8 mouse cellular contexts compared by ENCODE assay signal in genomic region chr7:92180591-92181587, GRCm38 (mm10).
DNase-seq lines count a peak whose midpoint lies in the region; ATAC-seq and TF ChIP-seq lines count a peak whose summit lies in the region.

No protein-coding gene starts in this region.

- peak overlapping the region; percentile 66 for H3K4me2 ChIP-seq in midbrain, postnatal 0 days (ENCODE audit: low read depth, low read length, poor library complexity, severe bottlenecking)

- H3K4me3 ChIP-seq in forebrain, embryonic 10.5 days: peak overlapping the region; percentile 49
- peak overlapping the region; percentile 29 for H3K4me3 ChIP-seq in midbrain, postnatal 0 days (ENCODE audit: low read depth, low read length)

- peak overlapping the region; percentile 19; the same call in 1 of the 2 replicates for H3K9ac ChIP-seq in midbrain, postnatal 0 days (replicated peaks; ENCODE audit: low read length, poor library complexity, severe bottlenecking)

- peaks cover 29% of the 10 kb centered on the region for H3K4me1 ChIP-seq in forebrain, embryonic 10.5 days
- H3K4me1 ChIP-seq in midbrain, postnatal 0 days (ENCODE audit: insufficient read depth, low read length): peaks cover 7% of the 10 kb centered on the region; the same call in 1 of the 2 replicates

- H3K27me3 ChIP-seq in forebrain, embryonic 10.5 days (ENCODE audit: poor library complexity, severe bottlenecking): peaks cover 40% of the 10 kb centered on the region
- H3K27me3 ChIP-seq in midbrain, postnatal 0 days (ENCODE audit: insufficient read depth, low read length): no peaks in the 10 kb centered on the region

- no peaks in the 10 kb centered on the region for H3K9me3 ChIP-seq in forebrain, embryonic 10.5 days
- no peaks in the 10 kb centered on the region for H3K9me3 ChIP-seq in midbrain, postnatal 0 days (ENCODE audit: low read length)

- peak; percentile 44 for ATAC-seq in frontal cortex, adult (ENCODE audit: low TSS enrichment)
- ATAC-seq in midbrain, postnatal 0 days (ENCODE audit: low FRiP score): peak; percentile 52; the same call in 1 of the 2 replicates

- H3K27ac ChIP-seq in forebrain, embryonic 10.5 days: peak overlapping the region; percentile 65
- no peak overlapping the region for H3K27ac ChIP-seq in midbrain, postnatal 0 days (ENCODE audit: low read depth, low read length)

- WGBS in forebrain, embryonic 10.5 days: 16% methylated on average over 29 of the region's 29 CpGs
- WGBS in midbrain, postnatal 0 days: 18% methylated on average over 29 of the region's 29 CpGs

- H3K36me3 ChIP-seq in forebrain, embryonic 10.5 days (replicated peaks): no peaks in the 10 kb centered on the region
- H3K36me3 ChIP-seq in midbrain, postnatal 0 days (ENCODE audit: insufficient read depth, low read length): no peaks in the 10 kb centered on the region

- no peak for DNase-seq in frontal cortex, postnatal 14 days (ENCODE audit: low spot score in 2 of 2)
- peak; percentile 11 to 25 for DNase-seq in adrenal gland, postnatal 36 days
- DNase-seq in forebrain, embryonic 10.5 days (ENCODE audit: extremely low spot score, low spot score): peak; percentile 37
- DNase-seq in heart, postnatal 4 days: peak; percentile 34
- peak; percentile 43 to 61 for DNase-seq in kidney, postnatal 4 days
- peak; percentile 46 for DNase-seq in midbrain, postnatal 0 days (ENCODE audit: low spot score)
- peak; percentile 10 for DNase-seq in thymus, postnatal 25 days

- TF ChIP-seq CTCF in midbrain, postnatal 0 days (IDR thresholded peaks at IDR 0.05): no peak

Comparison
In these comparisons a context has a peak if more than half of its experiments do, and no peak if none do; other contexts are left out.
1. DNase-seq: peak in adrenal gland, postnatal 36 days (2 of 2), forebrain, embryonic 10.5 days (single experiment), heart, postnatal 4 days (single experiment), kidney, postnatal 4 days (2 of 2), midbrain, postnatal 0 days (single experiment) and thymus, postnatal 25 days (single experiment); none in frontal cortex, postnatal 14 days (0 of 2).